Mouse (Mus musculus): ENCODE results near the gene Blcap.
"Not testable (repeated sequence)": the region's sequence is repeated elsewhere in the genome, so short reads cannot be mapped to it uniquely, and the experiment has no call there.

Blcap gene

DNA sequence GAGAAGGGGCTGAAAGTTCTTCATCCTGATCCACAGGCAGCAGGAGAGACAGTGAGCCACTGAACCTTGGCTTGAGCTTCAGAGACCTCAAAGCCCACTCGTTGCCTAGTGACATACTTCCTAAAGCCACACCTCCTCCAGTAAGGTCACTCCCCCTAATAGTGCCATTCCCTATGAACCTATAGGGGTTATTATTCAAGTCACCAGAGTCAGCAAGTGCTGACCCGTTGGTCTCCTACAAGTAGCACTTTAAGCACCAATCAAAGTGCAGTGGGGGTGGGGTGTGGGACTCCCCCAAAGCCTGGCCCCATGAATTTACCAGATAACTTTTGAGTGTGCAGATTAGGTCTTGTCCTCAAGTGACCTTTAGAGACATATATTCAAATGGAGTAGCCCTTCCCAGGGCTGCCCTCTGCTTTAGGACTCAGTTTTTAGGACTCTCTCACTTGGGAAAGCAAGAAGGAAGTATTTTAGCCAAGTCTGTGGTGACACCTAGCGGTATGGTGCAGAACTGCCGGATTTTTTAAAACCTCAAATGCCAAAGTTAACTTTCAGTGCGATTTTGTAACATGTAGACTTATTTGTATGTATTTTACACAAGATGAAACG lies at the start of gene Blcap:
Gene Blcap (minus strand): TSS at position 51 of the 609 bp plus-strand sequence.
- peak; percentile 73 for DNase-seq (ENCODE audit: low read depth, low spot score)

DNA sequence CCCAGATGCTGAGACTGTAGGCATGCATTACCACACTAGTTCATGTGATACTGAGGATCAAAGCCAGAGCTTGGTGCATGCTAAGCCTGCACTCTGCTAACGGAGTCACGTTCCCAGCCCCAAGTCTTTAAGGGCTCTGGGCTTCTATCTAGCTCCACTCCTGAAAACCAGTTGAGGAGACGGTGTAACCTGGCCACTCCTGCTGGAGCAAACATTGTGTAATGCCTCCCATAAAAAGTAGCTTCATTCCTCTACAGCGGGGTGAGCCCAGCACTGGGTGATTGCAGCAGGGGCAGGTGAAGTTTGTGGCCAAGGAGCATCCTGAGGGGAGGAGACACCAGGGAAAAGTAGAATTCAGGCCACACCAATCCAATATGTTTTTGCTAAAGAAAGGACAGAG lies 47.3 kb upstream of the Blcap start:
- DNase-seq (ENCODE audit: low read depth, low spot score) = no peak

DNA sequence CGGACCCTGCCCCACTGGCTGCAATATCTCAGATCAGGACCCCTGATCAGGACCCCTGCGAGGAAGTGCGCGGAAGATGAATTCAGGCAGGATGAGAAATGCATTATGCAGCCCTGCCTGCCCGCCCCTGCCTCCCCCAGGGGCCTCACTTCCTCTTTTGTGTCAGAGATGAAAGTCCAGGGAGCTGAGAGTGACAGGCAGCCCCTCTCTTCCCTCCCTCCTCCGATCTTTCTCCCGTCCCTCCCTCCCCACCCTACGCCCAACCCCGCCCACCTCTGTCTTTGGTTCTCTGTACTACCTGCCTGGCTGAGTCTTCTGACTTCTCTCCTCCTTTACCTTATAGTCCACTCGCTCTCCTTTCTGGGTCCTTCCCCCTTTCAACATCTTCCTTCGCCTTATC lies 42.9 kb upstream of the Blcap start:
- no peak for DNase-seq (ENCODE audit: low read depth, low spot score)

DNA sequence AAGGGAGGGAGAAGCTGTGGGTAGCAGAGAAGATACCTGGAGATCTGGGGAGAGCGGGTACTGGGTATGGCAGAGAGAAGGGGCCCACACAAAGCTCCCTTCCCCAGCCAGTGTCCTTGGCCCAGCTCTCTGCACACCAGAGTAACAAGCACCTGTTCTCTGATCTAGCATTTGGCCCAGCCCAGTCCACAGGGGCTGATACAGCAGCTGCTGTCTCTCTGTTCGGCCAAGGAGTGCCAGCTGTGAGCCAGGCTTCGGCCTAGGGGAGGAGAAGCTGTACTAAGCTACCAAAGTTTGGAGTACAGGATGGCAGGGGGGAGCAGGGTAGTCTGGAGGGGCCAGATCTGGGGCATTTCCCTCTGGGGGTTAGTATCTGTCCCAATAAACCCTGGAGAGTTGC lies 40.7 kb upstream of the Blcap start:
- no peak for DNase-seq (ENCODE audit: low read depth, low spot score)

DNA sequence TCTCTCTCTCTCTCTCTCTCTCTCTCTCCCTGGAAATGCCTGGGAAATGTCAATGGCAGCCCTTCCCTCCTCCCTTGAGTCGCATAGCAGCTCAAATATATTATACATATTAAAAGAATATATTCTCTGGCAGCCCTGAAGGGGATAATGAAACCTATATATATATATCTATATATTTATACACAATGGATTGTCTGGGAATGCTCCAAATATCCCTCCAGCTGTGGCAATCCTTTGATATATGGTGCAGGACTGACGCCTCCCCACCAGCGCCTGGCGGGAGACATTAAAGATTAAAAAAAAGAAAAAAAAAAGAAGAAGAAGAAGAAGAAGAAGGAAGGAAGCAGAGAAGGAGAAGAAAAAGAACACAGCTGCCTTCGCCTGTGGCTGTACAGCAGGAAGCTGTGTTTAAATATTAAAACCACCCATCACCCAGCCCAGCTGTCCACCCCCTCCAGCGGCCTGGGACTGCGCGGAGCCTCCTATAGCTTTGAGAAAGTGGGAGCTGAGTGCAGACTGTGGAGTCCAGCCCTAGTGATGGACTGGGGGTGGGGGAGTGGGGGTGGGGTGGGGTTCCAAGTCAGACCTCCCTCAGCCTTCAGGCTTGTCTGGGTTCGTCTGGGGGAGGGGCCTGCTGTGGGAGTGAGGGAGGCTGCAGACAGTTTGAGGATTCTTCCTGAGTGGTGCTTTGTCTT lies 36.6 kb upstream of the Blcap start:
- DNase-seq (ENCODE audit: low read depth, low spot score) = peak; percentile 16

DNA sequence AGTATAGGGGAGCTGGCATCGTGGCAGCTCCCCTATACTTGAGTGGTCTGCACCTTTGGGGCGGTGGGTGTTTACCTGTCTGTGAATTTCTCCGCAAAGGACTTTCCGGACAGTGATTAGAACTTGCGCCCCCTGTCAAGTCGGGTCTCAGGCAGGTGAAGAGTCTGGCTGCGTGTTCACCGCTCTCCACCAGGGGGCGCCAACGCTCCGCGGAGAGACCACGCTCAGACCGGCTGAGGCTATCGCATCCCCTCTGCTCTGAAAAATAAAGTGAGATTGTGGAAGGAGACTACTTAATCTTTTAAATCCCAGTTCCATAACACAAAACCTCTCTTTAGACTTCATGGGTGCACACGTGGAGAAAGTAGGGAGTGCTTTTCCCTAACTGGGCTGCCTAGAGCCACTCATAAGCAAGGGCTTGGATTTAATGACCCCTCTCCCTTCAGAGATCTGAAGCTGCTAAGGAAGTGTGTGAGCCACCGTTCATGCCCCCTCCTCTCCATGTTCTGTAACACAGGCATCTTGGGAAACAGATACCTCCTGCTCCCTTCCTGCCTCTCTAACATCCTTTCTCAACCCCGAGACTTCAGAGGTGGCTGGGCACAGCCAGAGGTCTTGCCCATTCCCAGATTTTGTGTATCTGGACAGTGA lies 34.1 kb upstream of the Blcap start:
- peak; percentile 66 for DNase-seq (ENCODE audit: low read depth, low spot score)

DNA sequence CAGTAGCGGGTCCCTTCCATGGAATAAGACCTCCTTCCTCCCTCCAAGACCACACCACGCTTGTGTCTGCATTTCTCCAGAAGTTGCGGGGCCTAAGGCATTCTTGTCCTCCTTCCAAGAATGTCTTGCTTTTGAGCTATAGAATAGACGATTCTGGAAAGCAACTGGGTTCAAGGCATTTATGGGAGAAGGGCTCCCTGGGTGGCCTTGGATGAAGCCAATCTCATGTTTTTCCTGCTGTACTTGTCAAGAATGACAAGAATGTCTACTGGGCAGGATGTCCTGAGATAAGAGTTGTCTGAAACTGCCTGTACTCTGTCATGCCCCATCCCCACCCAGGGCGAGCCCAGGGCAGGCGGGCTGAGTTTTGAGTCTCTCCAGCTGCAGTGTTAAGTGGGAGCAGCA lies 30.4 kb upstream of the Blcap start:
- DNase-seq (ENCODE audit: low read depth, low spot score) = no peak

DNA sequence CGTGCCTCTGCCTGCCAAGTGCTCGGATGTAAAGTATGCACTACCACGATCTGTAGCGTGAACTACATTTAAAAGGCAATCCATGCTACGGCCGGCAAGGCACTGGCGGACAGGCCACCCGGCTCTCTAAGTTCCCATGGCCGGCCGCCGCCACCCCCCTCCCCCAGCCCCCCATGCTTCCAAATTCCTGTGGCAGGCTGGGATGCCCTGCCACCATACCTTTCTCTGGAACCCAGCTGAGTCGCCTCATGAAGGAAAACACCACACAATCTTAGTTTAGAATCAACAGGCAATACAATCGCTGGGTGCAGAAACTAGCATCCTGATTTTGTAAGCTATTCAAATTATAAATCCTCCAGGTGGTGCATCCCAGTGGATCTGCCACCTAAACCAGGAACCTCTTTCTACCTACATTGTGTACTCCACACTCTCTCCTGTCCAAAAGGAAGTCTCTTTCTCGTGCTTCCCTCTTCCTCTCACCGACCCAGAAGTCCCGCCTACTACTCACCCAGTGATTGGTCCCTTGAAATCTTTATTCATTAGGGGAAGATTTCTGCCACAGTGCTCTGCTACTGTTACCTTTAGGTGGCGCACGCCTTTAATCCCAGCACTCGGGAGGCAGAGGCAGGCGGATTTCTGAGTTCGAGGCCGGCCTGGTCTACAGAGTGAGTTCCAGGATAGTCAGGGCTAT lies 25.9 kb upstream of the Blcap start:
- no peak for DNase-seq (ENCODE audit: low read depth, low spot score)

DNA sequence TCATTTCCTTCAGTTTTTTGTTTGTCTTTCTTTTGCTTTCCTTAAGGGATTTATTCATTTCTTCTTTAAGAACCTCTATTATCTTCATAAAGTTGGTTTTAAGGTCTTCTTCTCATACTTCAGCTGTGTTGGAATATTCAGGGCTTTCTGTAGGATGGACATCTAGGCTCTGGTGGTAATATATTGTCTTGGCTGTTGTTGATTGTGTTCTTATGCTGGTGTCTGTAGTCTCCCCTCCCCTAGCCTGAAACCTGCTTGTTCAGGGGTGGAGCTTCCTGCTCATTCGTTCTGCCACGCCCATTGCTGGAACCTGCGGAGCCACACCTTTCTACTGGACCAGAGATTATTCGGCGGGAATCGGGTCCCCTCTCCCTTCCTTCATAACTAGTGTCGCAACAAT lies 14.3 kb upstream of the Blcap start:
- not testable (repeated sequence) for DNase-seq (ENCODE audit: low read depth, low spot score)

DNA sequence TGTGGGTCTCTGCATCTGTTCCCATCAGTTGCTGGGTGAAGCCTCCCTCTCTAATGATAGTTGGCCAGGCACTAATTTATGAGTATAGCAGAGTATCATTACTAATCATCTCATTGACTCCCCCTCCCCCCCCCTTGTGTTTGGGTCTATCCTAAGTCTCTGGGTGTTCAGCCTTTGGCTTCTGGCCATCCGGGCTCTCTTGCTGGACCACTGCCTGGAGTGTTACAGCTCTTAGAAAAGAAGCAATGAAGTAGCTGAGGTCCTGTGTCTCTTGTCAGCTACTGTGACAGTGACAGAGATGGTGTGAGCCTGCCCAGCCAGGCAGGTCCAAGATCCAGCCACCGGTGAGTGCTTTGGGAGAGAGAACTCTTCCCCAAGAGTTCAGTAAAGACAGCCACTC lies 1.7 kb upstream of the Blcap start:
- DNase-seq (ENCODE audit: low read depth, low spot score) = no peak

DNA sequence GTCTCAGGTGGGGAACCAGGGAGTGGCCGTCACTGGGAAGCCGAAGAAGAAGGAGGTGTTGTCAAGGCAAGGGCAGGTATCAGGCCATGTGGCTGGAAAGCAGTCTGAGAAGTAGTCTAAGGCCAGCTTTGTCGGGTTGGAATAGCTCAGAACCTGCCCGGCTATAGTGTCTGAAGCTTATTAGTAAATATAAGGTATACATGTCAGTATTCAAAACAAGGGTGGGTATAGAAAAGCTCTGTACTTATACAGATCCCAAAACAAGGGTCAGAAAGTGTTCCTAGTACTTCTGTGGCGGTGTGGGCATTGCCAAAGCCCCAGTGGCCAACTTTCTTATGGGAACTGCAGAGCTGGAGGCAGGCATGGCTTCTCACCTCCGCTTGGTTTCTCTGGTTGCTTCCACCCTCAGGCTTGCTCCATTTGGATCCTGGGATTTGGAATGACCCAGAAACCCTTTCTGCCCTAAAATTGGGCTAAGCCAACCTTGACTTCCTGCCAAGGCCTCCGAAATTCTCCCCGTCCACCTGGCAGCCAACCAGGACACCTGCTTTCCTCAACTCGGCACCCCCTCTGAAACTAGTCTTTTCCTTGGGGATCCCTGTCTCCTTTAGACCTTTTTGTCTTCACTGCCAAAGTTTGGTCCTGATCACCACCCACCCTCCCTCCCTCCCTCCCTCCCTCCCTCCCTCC lies 1.1 kb downstream of the Blcap start:
- DNase-seq (ENCODE audit: low read depth, low spot score) = peak; percentile 66

DNA sequence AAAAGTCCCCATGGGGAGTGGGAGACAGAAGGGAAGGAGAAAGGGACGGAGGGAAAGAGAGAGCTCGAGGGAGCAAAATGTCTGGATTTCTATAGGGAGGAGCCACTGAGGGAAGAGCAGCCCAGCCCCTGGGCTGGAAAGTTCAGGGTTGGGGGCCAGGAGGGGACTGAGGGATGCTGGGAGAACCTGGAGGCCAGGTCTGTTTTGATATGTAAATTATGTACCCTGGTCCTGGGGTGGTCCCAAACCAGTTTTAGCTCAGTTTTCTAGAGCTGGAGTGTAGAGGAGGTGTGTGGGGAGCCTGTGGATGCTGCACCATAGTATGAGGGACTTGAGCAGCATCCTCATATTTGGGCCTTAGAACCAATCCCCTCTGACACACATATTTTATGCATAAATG lies 2.2 kb downstream of the Blcap start:
- DNase-seq (ENCODE audit: low read depth, low spot score) = no peak

DNA sequence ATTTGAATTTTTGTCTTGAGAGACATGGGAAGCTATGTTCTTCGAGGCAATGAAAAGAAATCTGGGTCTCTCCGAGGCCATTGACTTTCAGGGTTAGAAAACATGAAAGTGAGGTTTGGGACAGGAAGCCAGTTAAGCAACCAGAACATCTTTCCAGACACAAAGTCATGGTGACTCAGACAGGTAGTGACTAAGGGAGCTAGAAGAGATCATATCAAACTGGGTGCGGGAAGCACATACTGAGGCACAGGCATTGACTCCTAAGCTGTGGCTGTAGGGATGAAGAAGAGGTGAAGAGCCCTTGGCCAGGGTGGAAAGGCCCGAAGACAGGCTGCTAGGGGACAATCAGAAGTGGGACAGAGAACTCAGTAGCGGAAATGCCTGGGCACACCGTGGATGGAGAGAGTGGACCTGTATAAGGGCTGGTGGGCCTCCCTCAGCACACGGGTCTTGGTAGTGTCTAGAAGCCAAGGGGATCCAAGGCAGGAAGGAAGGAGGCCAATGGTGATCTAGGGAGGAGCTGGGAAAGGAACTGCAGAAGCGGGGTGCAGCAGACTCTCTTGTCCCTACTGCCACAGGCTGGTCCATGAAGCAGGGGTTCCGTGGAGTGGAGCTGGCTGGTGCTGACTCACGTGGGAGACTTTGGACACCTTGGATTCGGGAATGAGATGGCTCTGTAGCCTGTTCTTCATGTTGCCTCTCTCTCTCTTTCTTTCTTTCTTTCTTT lies 3.7 kb downstream of the Blcap start:
- DNase-seq (ENCODE audit: low read depth, low spot score) = no peak

DNA sequence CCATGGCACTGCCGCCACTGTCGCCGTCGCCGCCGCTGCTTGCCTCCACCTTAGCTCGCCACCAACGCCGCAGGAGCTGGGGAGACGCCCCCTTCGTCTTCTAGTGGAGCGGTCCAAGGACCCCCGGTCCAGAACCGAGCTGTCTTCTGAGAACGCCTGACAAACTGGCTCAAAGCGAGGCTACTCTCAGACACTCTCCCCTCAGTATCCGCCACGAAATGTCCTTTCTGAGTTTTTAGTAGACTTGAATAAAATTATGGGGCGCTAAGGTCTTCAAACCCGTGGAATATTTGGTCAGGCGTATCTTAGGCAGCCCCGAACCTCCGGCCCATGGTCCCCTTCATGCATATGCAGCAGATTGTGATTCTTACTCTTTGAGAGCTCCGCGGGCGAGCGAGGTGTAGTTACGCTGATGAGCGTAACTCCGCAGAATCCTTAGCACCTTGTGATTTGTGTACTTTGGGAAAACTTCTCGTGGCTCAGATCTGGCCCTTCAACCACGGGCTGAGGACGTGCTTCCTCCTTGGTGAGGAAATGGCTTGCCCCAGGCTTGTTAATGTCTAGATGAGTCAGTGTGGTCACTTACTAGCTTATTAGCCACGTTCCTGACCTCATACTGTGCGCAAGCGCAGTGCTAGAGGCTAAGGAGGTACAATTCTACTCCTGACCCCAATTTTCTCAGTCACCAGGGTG lies 4.7 kb downstream of the Blcap start:
- DNase-seq (ENCODE audit: low read depth, low spot score) = peak; percentile 91

DNA sequence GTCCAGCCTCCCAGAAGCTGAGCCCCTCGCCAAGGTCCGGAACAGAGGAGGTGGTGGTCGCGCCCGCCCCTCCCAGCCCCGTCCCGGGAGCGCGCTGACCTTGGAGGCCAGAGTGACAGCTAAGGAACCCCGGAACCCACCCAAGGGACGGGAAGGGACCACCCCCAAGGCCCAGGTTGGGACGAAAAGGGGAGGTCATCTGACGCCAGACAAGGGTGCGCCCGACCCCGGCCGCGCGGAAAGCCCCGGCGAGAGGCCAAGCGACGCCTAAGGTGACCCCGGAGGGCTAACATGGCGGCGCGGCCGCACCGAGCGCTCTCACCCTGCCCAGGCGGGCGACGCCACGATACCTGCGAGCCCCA lies 5.2 kb downstream of the Blcap start:
- no peak for DNase-seq (ENCODE audit: low read depth, low spot score)

DNA sequence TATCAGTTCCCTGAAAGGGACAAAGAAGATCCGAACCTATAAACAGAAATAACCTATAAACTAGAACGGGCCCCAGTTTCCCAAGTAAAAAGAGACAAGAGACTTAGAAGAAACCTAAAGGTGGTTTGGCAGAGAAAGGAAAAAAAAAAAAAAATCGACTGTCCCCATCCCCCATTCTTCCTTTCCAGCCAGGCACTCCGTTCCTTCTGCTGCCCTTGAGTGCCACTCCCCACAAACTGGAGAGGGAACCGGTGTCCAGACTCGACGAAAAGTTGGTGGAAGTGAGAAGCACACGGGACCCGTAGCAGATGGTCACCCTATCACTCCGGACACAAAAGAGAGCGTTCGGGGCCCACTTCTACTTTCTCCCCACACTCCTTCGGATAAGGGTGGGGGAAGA lies 5.6 kb downstream of the Blcap start:
- no peak for DNase-seq (ENCODE audit: low read depth, low spot score)

DNA sequence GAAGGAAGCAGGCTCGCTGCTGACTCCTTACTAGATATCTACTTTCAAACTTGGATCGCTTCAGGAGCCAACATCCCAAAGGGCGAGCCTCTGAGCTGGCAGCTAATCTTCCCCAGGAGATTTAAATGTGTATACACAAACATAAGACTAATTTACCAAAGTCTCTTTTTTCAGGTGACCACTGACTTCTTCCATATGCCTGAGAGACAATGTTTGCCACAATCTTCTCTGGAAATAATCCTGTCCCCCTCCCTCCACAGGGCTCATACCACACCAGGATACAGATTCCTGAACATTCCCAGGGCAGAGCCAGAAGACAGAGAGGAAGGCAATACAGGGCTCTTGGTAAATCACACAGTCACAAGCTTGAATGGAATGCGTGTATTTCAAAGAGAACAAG lies 6.4 kb downstream of the Blcap start:
- DNase-seq (ENCODE audit: low read depth, low spot score) = no peak

DNA sequence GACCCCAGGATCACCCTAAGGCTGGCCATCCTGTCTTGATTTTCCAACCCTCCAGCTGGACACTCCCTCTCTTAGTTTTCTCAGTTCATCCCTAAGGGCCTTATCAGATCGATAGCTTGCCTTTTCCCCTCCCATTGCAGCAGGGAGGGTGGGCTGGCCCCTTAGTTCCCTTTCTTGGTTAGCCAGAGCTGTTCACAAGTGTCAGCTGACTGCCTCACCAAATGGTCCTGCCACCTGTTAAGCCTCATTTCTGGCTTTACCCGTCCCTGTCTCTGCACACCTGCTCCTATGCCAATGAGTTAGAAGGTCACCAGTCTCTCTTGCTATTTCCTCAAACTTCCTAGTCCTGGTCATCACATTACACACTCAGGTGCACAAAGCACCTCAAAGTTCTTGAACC lies 8.0 kb downstream of the Blcap start:
- peak; percentile 49 for DNase-seq (ENCODE audit: low read depth, low spot score)

DNA sequence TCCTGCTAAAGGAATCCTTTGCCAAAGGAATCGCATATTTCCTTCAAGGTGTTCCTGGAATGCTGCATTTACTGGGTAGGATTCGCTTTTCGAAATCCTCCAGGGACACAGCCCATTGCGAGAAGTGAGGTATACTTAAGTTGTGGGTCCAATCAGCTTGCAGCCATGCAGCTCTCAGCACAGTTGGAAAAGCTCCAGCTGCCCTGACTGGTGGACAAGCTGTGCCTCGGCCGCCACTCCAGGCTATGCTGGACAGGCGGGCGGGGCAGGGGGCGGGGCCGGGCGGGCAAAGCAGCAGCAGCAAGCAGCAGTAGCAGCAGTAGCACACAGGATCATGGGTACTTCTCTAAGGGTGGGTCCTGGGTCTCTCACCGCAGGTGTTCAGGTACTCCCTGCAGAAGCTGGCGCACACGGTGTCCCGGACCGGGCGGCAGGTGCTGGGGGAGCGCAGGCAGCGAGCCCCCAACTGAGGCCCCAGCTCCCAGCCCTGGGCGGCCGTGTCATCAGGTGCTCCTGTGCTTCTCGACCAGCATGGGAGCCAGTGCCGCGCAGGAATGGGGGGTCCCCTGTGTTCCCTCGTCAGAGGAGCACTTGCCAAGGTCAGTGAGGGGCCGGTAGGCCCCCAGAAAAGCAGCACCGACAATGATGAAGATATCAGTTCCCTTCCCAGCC lies 9.8 kb downstream of the Blcap start:
- peak; percentile 96 for DNase-seq (ENCODE audit: low read depth, low spot score)

DNA sequence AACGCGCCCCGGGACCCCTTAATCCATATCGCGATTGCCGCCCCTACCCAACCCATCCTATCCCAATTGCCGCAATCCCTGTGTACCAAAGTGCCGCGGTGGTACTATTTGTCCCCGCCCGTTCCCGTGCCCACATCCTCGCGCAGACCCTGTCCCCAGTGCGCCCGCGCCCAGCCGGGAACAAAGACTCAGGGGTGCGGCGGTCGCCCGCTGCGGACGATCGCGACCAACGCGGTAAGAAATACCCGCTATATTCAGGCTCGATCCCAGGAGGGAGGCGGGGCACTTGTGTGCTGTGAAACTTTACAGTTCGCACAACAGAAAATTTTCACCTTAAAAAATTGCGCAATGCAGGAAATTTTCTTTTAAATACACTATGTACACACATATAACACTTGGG lies 10.8 kb downstream of the Blcap start:
- no peak for DNase-seq (ENCODE audit: low read depth, low spot score)
